Mouse (Mus musculus) kidney, embryonic 14.5 days (tissue): ENCODE results near the gene Vamp2. TPM values are rescaled to one million over a fixed set of nuclear protein-coding genes. Genes with fewer than 3 reads are reported as not detected.

ENCODE experiments used
- ATAC-seq: fragments of 200-750 bp; cut with Nextera tagmentation; 2 replicates; pipeline ENCODE4 v1.8.0; 2017; ENCODE audit warnings: moderate number of reproducible peaks, mild to moderate bottlenecking, moderate TSS enrichment, moderate library complexity; ENCODE audit not compliant: low FRiP score, low TSS enrichment
- H3K27ac ChIP-seq: fragments of 300-500 bp; sonication (generic); 2 replicates; pipeline ENCODE4 v1.5.1; 2014; ENCODE audit warnings: low read depth, mild to moderate bottlenecking, low read length, moderate library complexity, mixed read lengths
- H3K27me3 ChIP-seq: fragments of 300-500 bp; sonication (generic); 2 replicates; pipeline ENCODE4 v1.6.1; 2014; ENCODE audit warnings: mild to moderate bottlenecking, low read length; ENCODE audit not compliant: control insufficient read depth, insufficient read depth
- H3K36me3 ChIP-seq: fragments of 300-500 bp; sonication (generic); 2 replicates; pipeline ENCODE4 v1.6.1; 2014; ENCODE audit warnings: low read length, mixed read lengths; ENCODE audit not compliant: control insufficient read depth, insufficient read depth
- H3K4me1 ChIP-seq: fragments of 300-500 bp; sonication (generic); 2 replicates; pipeline ENCODE4 v1.6.1; 2014; ENCODE audit warnings: low read length, mixed read lengths; ENCODE audit not compliant: control insufficient read depth, insufficient read depth
- H3K4me2 ChIP-seq: fragments of 300-500 bp; sonication (generic); replicated peaks from 2 replicates; pipeline ENCODE4 v1.6.1; 2014; ENCODE audit warnings: low read depth, mild to moderate bottlenecking, low read length
- H3K4me3 ChIP-seq: fragments of 300-500 bp; sonication (generic); 2 replicates; pipeline ENCODE4 v1.5.1; 2014; ENCODE audit warnings: mild to moderate bottlenecking, low read length
- H3K9ac ChIP-seq: fragments of 300-500 bp; sonication (generic); 2 replicates; pipeline ENCODE4 v1.6.1; 2014; ENCODE audit warnings: low read depth, mild to moderate bottlenecking, low read length, moderate library complexity
- H3K9me3 ChIP-seq: fragments of 300-500 bp; sonication (generic); 2 replicates; pipeline ENCODE4 v1.6.1; 2016; ENCODE audit warnings: low read length; ENCODE audit not compliant: control insufficient read depth
- WGBS: fragments of 180-500 bp; shearing (Covaris S2); extraction: QIAGEN DNeasy Blood & Tissue Kit; methylation state at CpG from one replicate; pipeline ENCODE4 v1.1.7; 2014; 5-methylcytosine and 5-hydroxymethylcytosine counted together
- polyA plus RNA-seq: library from polyadenylated mRNA; unstranded; fragments of >200 nt; fragmentation: Nextera tagmentation; extraction: Ambion mirVana; gene quantifications from 2 replicates; pipeline ENCODE4 v1.2.1, GENCODE M21; 2014

Vamp2 gene
- polyA plus RNA-seq, 1 experiment from 2014 or later: 86.5 TPM

DNA sequence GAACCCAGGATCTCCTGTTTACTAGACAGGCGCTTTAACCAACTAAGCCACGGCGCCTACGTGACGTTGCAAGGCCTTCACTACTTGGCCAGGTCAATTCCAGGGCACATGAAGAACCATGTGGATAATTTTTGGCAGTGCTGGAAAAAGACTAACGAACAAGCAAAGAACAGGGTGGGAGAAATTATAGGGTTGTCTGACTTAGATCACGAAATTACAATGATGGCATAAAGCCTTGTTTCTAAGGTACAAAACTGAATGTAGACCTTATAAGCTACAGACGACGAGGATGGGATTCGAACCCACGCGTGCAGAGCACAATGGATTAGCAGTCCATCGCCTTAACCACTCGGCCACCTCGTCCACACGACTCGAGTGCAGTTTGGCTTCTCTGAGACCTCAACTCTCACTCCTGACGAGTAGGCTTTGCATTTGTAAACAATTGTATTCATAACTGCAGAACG, 25.5 kb upstream of the Vamp2 start:
- Histone ChIP-seq H3K4me2 (peak overlapping the region; percentile 52), H3K36me3 (no peaks in the 10 kb centered on the region), H3K27ac (peak overlapping the region; percentile 45; the same call in 1 of the 2 replicates), H3K4me1 (peaks cover 24% of the 10 kb centered on the region), H3K27me3 (no peaks in the 10 kb centered on the region), H3K9ac (peak overlapping the region; percentile 38; the same call in 1 of the 2 replicates), H3K4me3 (peak overlapping the region; percentile 89), H3K9me3 (no peaks in the 10 kb centered on the region)
- WGBS: under 1% methylated on average over 19 of the region's 19 CpGs
- ATAC-seq: peak; percentile 58

DNA sequence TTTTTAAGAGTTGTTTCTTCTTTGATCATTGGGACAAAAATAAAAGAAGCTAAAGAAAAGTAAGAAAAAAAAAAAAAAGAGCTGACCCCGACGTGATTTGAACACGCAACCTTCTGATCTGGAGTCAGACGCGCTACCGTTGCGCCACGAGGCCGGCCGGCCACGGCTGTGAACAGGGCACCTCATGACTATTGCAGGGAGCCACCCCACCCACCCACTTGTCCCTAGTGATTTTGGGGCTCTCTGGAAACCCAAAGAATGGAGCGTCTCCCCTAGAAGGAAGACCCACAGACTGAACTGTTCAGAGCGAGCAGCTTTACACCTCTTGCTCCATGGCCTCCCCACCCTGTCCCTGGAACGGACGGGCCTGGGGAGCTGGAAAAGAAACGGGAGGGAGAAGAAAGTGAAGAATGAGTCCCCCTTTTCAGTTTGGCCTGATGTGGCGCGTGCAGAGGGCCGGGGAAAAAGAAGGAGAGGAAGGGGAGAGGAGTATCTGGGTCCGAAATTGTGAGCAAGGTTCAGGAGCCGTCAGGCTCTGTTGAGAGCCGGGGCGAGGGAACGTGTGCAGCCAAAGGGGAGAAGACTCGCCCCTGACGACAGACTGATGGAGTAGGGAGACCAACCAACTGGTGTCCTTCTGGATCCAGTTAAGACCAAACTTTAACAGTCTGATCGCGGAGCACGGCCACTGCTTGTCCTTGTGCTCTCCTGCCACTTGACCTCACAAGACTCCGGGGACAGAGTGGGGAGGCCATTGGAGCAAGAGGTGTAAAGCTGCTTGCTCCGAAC, 24.7 kb upstream of the Vamp2 start:
- under 1% methylated on average over 31 of the region's 31 CpGs for WGBS
- Histone ChIP-seq H3K4me3 (peak overlapping the region; percentile 89), H3K27me3 (no peaks in the 10 kb centered on the region), H3K9ac (peak overlapping the region; percentile 59), H3K4me2 (peak overlapping the region; percentile 69), H3K36me3 (no peaks in the 10 kb centered on the region), H3K4me1 (peaks cover 20% of the 10 kb centered on the region), H3K9me3 (no peaks in the 10 kb centered on the region), H3K27ac (peak overlapping the region; percentile 71)
- ATAC-seq: peak; percentile 43; the same call in 1 of the 2 replicates

DNA sequence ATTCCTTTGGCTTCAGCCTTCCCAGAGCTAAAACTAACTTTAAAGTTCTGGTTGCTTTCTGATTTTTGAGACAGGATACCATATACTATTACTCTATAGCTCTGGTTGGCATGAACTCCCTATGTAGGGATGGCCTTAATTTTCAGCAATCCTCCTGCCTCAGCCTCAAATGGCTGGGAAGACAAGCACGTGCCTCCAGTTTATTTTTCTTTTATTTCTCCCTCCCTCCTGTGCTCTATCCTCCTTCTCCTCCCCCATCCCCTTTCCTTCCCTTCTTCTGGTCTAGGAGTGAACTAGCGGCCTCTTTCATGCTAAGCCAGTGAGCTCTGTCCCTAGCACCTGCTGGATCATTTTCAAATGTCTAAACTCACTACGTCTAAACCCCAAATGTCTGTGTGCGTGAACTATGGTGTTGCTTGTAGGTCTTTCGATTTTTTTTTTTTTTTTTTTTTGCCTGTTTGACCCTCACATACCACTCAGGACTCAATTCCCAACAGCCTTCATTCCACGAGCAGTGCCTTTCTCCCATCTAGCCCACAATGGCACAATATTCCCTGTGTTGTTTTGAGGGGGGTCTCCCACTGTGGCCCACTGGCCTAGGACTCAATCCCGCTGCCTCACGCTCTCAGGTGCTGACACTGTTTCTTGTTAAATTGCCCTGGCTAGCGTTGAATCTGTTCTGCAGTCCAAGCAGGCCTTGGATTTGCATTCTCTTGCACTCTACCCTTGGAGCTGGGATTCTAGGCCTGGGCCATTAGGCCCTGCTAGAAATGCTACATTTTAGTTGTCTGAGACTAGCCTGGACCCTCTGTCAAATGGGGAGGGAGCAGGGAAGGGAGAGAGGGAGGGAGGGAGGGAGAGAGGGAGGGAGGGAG, 23.8 kb upstream of the Vamp2 start:
- H3K9me3 ChIP-seq: no peaks in the 10 kb centered on the region
- H3K4me2 ChIP-seq: peak overlapping the region; percentile 69
- 53% methylated on average over 9 of the region's 9 CpGs for WGBS
- peak overlapping the region; percentile 89 for H3K4me3 ChIP-seq
- H3K9ac ChIP-seq: peak overlapping the region; percentile 59
- peak overlapping the region; percentile 71 for H3K27ac ChIP-seq
- peaks cover 20% of the 10 kb centered on the region for H3K4me1 ChIP-seq
- H3K36me3 ChIP-seq: no peaks in the 10 kb centered on the region
- H3K27me3 ChIP-seq: no peaks in the 10 kb centered on the region
- no peak for ATAC-seq

DNA sequence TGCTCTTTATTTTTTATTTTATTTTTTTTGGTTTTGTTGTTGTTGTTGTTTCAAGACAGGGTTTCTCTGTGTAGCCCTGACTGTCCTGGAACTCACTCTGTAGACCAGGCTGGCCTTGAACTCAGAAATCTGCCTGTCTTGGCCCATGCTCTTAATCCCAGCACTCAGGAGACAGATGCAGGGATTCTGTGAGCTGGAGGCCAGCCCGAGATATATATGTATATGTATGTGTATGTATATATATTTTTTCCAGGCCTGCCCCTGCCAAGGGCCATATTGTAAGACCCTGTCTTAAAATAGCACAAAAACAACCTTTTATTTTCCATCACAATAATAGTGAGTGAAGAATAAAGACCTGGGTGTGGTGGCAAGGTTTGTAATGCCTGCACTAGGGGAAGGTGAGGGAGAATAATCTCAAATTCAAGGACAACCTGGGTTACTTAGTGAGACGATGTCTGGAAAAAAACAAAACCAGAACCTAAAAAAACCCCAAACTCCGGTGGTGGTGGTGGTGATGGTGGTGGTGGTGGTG, 22.8 kb upstream of the Vamp2 start:
- peak overlapping the region; percentile 77; the same call in 1 of the 2 replicates for H3K4me2 ChIP-seq
- H3K27ac ChIP-seq: no peak overlapping the region
- no peaks in the 10 kb centered on the region for H3K9me3 ChIP-seq
- no peak overlapping the region for H3K4me3 ChIP-seq
- no peak for ATAC-seq
- H3K4me1 ChIP-seq: peaks cover 24% of the 10 kb centered on the region
- WGBS: 70% methylated on average over 3 of the region's 3 CpGs
- no peak overlapping the region for H3K9ac ChIP-seq
- H3K36me3 ChIP-seq: no peaks in the 10 kb centered on the region
- no peaks in the 10 kb centered on the region for H3K27me3 ChIP-seq

DNA sequence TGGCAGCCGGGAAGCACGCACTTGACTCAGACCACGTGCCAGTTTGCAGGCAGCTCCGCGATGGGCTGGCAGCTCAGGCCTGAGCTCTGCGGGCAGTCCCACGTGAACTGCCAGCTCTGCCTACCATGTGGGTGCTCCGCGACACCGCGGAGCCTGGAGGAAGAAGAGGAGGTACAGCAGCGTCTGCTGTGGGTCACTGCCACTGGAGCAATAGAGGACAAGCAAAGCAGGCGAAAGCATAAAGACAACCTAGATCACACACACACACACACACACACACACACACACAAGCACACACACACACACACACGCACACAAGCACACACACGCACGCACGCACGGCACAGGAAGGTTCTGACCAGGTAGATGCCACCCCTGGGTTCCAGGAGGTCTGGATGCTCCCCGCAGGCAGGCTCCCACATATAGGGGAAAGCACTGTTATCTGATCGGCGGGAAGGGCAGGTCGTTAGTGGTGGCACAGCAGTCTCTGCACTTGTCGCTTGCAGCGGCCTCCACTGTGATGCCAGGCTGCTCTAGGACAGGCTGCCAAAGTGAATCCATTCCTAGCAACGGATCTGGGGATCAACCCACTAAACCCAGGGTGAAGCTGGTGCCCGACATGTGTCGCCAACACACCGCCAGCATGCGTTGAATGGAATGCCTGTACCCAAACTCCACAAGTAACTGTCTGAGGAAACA, 22.0 kb upstream of the Vamp2 start:
- Histone ChIP-seq H3K36me3 (no peaks in the 10 kb centered on the region), H3K4me2 (peak overlapping the region; percentile 77), H3K9me3 (no peaks in the 10 kb centered on the region), H3K9ac (peak overlapping the region; percentile 40; the same call in 1 of the 2 replicates), H3K27me3 (no peaks in the 10 kb centered on the region), H3K27ac (no peak overlapping the region), H3K4me3 (peak overlapping the region; percentile 42), H3K4me1 (peaks cover 18% of the 10 kb centered on the region)
- no peak for ATAC-seq
- 1% methylated on average over 29 of the region's 29 CpGs for WGBS

DNA sequence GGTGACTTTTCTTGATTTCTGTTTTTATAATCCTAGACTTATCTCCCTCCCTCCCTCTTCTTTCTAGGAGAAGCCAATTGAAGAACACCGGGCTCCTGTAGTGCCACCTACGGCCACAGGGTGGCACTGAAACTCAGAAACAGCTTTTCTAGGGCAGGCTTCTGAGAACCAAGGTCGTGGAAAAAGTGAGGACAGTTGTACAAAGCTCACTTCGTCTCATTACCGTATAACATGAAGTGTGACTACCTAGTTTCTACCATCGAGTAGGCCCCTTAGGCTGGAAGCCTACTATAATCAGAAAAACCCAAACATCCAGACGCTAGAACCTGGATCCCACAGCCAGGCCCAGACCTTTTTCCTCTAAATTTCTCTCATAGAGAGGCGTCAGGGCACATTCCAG, 21.3 kb upstream of the Vamp2 start:
- 10% methylated on average over 8 of the region's 8 CpGs for WGBS
- H3K9me3 ChIP-seq: no peaks in the 10 kb centered on the region
- no peak overlapping the region for H3K9ac ChIP-seq
- H3K4me3 ChIP-seq: peak overlapping the region; percentile 42
- H3K36me3 ChIP-seq: no peaks in the 10 kb centered on the region
- H3K4me2 ChIP-seq: peak overlapping the region; percentile 77
- H3K27me3 ChIP-seq: no peaks in the 10 kb centered on the region
- peaks cover 14% of the 10 kb centered on the region for H3K4me1 ChIP-seq
- H3K27ac ChIP-seq: no peak overlapping the region
- no peak for ATAC-seq

DNA sequence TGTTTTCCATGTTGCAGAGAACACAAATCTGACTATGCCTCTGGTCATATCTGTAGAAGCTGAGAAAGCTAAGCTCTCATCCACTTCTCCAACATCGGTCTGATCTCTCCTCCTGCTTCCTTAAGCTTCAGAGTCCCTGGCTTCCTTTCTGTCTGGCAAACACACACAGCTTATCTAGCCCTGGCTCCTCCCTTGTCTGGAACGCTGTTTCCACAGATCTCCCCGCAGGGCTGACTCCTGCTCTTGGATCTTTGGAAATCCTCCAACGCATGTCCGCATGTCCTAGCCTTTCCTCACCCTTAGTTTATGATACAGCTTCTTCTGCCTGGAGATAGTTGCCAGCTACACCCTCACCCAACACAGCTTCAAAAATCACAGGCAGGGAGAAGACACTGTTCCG, 20.7 kb upstream of the Vamp2 start:
- Histone ChIP-seq H3K27ac (no peak overlapping the region), H3K9ac (no peak overlapping the region), H3K36me3 (no peaks in the 10 kb centered on the region), H3K4me2 (no peak overlapping the region), H3K9me3 (no peaks in the 10 kb centered on the region), H3K27me3 (no peaks in the 10 kb centered on the region), H3K4me3 (no peak overlapping the region), H3K4me1 (peaks cover 17% of the 10 kb centered on the region)
- no peak for ATAC-seq
- 66% methylated on average over 6 of the region's 6 CpGs for WGBS

DNA sequence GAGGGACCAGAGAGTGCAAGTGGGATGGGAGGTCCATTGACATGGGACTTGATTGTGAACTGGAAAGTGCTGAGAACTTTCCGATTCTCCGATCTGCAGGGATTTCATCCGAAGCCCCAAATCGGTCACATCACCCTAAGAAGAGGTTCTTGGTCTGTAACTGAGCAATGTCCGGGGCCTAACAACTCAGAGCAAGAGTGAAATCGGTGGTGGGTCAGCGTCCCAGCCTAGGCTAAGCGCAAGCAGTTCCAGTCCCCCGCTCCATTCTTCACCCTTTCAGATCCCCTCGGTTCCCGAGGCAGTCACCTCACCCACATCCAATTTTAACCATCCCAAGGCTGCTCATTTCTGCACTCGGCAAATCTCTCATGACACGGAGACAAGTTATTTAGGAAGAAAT, 18.2 kb upstream of the Vamp2 start:
- 0% methylated on average over 13 of the region's 13 CpGs for WGBS
- no peaks in the 10 kb centered on the region for H3K27me3 ChIP-seq
- peaks cover 24% of the 10 kb centered on the region for H3K4me1 ChIP-seq

More for the DNA sequence above, 18.2 kb upstream of the Vamp2 start:
- H3K27ac ChIP-seq: peak overlapping the region; percentile 88
- H3K9ac ChIP-seq: peak overlapping the region; percentile 79
- H3K4me2 ChIP-seq: peak overlapping the region; percentile 72
- peak overlapping the region; percentile 62 for H3K4me3 ChIP-seq
- H3K36me3 ChIP-seq: no peaks in the 10 kb centered on the region
- H3K9me3 ChIP-seq: no peaks in the 10 kb centered on the region
- no peak for ATAC-seq
